Comparison of ENCODE assay signal across 18 mouse cellular contexts in genomic region chr13:45287217-45287616, GRCm38 (mm10).
"Had no signal": no experiment of that assay in that cellular context is flagged by ENCODE, and none has a peak within 500 bp of the region (broad histone marks: within the 10 kb centered on the region; RNA-seq: fewer than 3 reads in every experiment).

No protein-coding gene starts in this region.

- H3K36me3 ChIP-seq: intestine, embryonic 15.5 days; limb, embryonic 10.5 days; limb, embryonic 13.5 days; liver, embryonic 13.5 days; stomach, embryonic 15.5 days had no signal

- H3K4me1 ChIP-seq: intestine, embryonic 15.5 days; limb, embryonic 10.5 days; limb, embryonic 13.5 days; liver, embryonic 13.5 days; stomach, embryonic 15.5 days had no signal

- ATAC-seq: intestine, embryonic 15.5 days had no signal

- H3K4me2 ChIP-seq: intestine, embryonic 15.5 days; limb, embryonic 13.5 days; liver, embryonic 13.5 days; midbrain, embryonic 11.5 days; stomach, embryonic 15.5 days had no signal

- H3K9ac ChIP-seq: intestine, embryonic 15.5 days; limb, embryonic 13.5 days; liver, embryonic 13.5 days; stomach, embryonic 15.5 days had no signal

- H3K27ac ChIP-seq: intestine, embryonic 15.5 days; left cerebral cortex, adult 2 months; limb, embryonic 10.5 days; limb, embryonic 13.5 days; liver, embryonic 13.5 days; stomach, embryonic 15.5 days had no signal

- H3K9me3 ChIP-seq: intestine, embryonic 15.5 days; limb, embryonic 10.5 days; limb, embryonic 13.5 days; liver, embryonic 13.5 days; stomach, embryonic 15.5 days had no signal

- H3K27me3 ChIP-seq: intestine, embryonic 15.5 days; limb, embryonic 13.5 days; stomach, embryonic 15.5 days had no signal

- DNase-seq: kidney, postnatal 14 days; kidney, postnatal 4 days; liver; liver, embryonic 13.5 days; lung, adult 2 months; lung, postnatal 14 days; lung, postnatal 4 days; midbrain, embryonic 14.5 days; right cerebral cortex, postnatal 14 days; spleen, adult 18-20 months; thymus, adult 18-20 months; thymus, postnatal 36 days had no signal

- H3K4me3 ChIP-seq: intestine, embryonic 15.5 days; left cerebral cortex, adult 2 months; limb, embryonic 10.5 days; limb, embryonic 13.5 days; liver, embryonic 13.5 days; stomach, embryonic 15.5 days had no signal
